Mouse (Mus musculus): Measurements from ENCODE around the gene Tmem87a. TPM values are rescaled to one million over a fixed set of nuclear protein-coding genes. Genes with fewer than 3 reads are reported as not detected.

The Tmem87a gene
- total RNA-seq (2023): 56.6 TPM

GRCm38 (mm10) chr2:120403986-120404822 is at the start of gene Tmem87a:
Gene Tmem87a, minus strand, starts transcription at chr2:120404113.

GRCm38 (mm10) chr2:120403653-120403985 is 294 bp downstream of the Tmem87a start, which contains the start of gene Ganc:
Gene Ganc, plus strand, starts transcription at chr2:120403896.

GRCm38 (mm10) chr2:120352682-120353646 is 50.9 kb downstream of the Tmem87a start, which contains the start of gene Vps39:
Gene Vps39, minus strand, starts transcription at chr2:120353137.

GRCm38 (mm10) chr2:120313976-120314375 is 89.9 kb downstream of the Tmem87a start, which contains the start of gene Pla2g4f:
Gene Pla2g4f, minus strand, starts transcription at chr2:120314165.

Other genes starting within 250 kb of the Tmem87a start
- gene Ehd4, start 249.5 kb downstream of the Tmem87a start, total RNA-seq (2023): 15.2 TPM
- gene Pla2g4e, start 158.8 kb downstream of the Tmem87a start, total RNA-seq (2023): not detected
- gene Pla2g4d, start 114.9 kb downstream of the Tmem87a start, total RNA-seq (2023): not detected
- gene Pla2g4f, start 89.9 kb downstream of the Tmem87a start, total RNA-seq (2023): 0.40 TPM
- 68.3 TPM for gene Vps39, start 51.0 kb downstream of the Tmem87a start, total RNA-seq (2023)
- 15.9 TPM for gene Ganc, start 217 bp downstream of the Tmem87a start, total RNA-seq (2023)
- gene Capn3, start 51.9 kb upstream of the Tmem87a start, total RNA-seq (2023): 0.77 TPM
- gene Zfp106, start 159.7 kb upstream of the Tmem87a start, total RNA-seq (2023): 75.1 TPM
- gene Snap23, start 163.6 kb upstream of the Tmem87a start, total RNA-seq (2023): 29.4 TPM
- gene Haus2, start 205.3 kb upstream of the Tmem87a start, total RNA-seq (2023): 18.6 TPM
- 15.8 TPM for gene Lrrc57, start 205.4 kb upstream of the Tmem87a start, total RNA-seq (2023)
- gene Stard9, start 225.0 kb upstream of the Tmem87a start, total RNA-seq (2023): 0.21 TPM